Mouse (Mus musculus) lung, adult 18-20 months (tissue): ENCODE data around the gene Tmem185b.

Experiments
- DNase-seq, 2 experiments: peaks; one replicate each; pipeline ENCODE4 v3.0.0; 2022; ENCODE audit warnings: mixed read lengths in 2 of 2

Gene Tmem185b

GRCm38 (mm10) chr1:119503808-119504207 lies 22.2 kb upstream of the Tmem185b start:
- no peak for DNase-seq

- peak; percentile 99 to 100 for DNase-seq
Observed at GRCm38 (mm10) chr1:119504260-119505062, 21.5 kb upstream of the Tmem185b start, which contains the start of gene Ralb. Gene Ralb, minus strand, starts transcription at chr1:119504794.

- peak in 1 of 2 experiments; percentile 18 for DNase-seq
Observed at GRCm38 (mm10) chr1:119505951-119506350, 20.0 kb upstream of the Tmem185b start.

- DNase-seq, result peak; percentile 59 to 60
Observed at GRCm38 (mm10) chr1:119508548-119508947, 17.4 kb upstream of the Tmem185b start.

- no peak for DNase-seq
Observed at GRCm38 (mm10) chr1:119509474-119509873, 16.5 kb upstream of the Tmem185b start.

DNA sequence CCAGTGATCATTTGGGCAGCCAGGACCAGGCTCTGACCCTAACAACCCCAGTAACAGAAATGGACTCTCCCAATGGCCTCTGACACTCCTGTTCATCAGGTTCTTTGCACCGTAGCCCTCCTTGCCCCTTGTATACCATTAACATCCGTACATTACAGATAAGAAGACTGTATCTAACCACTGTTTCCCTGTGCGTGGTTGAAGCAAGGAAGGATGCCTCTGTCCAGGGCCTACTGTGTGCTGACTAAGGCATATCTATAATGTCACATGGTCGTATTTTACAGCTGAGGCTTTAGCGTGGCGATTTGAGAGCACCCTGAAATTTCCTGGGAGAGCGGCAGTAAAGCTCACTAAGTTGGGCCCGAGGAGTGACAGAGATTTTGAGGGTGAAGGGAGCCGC lies 15.6 kb upstream of the Tmem185b start:
- no peak for DNase-seq

DNA sequence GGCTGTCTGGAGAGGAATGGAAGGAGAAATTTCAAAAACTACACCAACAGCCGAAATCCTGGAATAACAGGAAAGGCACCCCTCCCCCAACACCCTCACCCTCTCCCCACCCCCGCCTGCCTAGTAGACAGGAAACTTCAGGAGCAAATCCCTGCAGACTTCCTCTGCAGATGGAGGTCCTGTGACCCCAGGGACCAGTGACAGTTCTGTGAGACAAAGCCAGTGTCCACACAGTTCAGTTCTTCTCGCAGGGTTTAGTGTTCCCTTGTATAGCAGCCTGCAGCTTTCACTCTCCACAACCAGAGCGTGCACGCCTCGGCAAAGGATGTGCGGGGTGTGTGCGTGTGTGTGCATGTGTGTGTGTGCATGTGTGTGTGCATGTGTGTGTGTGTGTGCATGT lies 15.1 kb upstream of the Tmem185b start:
- no peak for DNase-seq

GRCm38 (mm10) chr1:119518060-119518459 lies 7.9 kb upstream of the Tmem185b start:
- DNase-seq, result no peak

GRCm38 (mm10) chr1:119518786-119519185 lies 7.2 kb upstream of the Tmem185b start:
- no peak for DNase-seq

DNA sequence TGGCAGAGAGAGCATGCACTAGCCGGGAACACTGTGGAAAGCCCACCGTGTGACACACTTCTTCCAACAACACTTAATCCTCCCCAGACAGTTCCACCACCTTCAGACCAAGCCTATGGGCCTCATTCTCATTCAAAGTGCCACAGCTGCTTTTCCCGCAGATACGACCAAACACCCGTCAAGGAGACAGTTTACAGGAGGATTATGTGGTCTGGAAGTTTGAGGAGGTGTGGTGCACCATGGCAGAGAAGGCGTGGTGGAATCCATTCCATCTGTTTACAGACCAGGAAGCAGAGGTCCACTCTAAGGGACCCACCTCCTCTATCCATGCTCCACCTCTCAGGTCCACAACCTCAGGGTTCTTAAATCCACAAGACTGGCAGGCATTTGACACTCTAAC lies 6.7 kb upstream of the Tmem185b start:
- DNase-seq, result no peak

GRCm38 (mm10) chr1:119521029-119521428 lies 4.9 kb upstream of the Tmem185b start:
- peak; percentile 33 to 67 for DNase-seq

- no peak for DNase-seq
Observed at GRCm38 (mm10) chr1:119521681-119522080, 4.3 kb upstream of the Tmem185b start.

DNA sequence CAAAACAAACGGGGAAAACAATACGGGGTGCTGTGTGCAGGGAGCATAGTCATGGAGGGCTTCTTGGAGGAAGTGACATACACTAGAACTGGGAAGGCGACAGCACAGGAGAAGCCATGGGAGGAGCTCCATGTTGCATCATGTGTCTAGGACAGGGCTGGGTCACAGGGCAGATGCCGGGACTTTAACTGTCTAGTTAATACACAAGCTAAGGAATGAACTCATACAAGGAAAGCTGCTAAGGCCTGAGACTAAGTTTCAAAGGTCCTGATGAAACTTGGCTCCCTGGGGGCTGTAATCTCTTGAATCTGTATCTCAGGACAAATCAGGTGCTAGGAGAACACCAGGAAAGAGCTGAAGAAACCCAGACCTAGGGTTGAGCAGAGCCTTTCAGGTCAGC lies 3.2 kb upstream of the Tmem185b start:
- peak in 1 of 2 experiments; percentile 27 for DNase-seq

GRCm38 (mm10) chr1:119523369-119523768 lies 2.6 kb upstream of the Tmem185b start:
- DNase-seq, result no peak

DNA sequence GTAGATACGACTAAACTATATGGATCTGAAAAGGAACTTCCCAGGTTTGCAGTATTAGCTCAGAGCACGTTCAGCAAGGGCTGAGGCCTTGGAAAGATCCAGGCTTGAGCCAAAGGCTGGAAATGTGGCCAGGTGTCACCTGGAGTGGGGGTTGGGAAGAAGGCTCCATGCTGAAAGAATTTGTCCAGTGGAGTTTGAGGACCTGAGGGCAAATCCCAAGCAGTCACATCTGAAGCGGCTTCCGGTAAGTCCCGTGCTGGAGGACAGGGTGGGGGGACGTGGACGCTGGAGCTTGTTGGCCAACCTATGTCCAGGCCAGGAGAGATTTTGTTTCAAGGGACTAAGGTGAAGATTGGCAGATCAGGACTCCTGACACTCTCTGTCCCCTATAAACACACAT lies 2.1 kb upstream of the Tmem185b start:
- no peak for DNase-seq

GRCm38 (mm10) chr1:119525004-119525444 lies 936 bp upstream of the Tmem185b start:
- DNase-seq, result no peak

DNA sequence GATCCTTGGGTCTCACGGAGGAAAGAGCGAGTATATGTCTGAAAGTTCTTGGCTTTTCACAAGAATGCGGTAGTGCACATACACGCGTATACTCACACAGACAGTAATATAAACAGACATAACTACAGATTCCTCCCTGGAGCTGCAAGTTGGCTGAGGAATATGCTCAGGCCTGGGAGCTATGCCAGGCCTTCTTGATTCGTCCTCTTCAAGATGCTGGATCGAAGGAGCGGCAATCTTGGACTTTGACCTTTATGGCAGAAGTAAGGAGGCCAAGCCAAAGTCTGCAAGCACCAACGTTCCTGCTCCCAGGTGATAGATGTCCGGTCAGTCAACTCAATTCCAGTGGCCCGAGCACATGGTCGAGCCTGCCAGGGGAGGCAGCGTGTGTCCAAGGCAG lies 5.0 kb downstream of the Tmem185b start:
- DNase-seq, result no peak

GRCm38 (mm10) chr1:119532165-119532564 lies 6.2 kb downstream of the Tmem185b start:
- no peak for DNase-seq

- DNase-seq, result no peak
Observed at GRCm38 (mm10) chr1:119533093-119533805, 7.3 kb downstream of the Tmem185b start.

DNA sequence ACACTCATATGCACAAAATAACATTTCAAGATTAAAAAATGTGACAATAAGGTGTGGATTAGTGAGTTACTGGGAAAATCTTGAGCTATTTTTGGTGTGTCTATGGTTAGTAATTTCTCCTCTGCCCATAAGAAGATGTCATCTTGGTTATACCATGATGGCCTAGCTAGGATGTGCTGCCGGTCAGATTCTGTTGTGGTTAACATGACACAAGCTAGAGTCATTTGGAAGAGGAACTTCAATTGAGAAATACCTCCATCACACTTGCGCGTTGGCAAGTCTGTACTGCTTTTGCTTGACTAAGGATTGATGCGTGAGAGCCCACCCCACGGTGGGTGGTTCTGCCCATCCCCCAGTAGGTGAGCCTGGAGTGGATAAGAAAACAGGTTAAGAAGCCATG lies 8.4 kb downstream of the Tmem185b start:
- DNase-seq, result no peak

DNA sequence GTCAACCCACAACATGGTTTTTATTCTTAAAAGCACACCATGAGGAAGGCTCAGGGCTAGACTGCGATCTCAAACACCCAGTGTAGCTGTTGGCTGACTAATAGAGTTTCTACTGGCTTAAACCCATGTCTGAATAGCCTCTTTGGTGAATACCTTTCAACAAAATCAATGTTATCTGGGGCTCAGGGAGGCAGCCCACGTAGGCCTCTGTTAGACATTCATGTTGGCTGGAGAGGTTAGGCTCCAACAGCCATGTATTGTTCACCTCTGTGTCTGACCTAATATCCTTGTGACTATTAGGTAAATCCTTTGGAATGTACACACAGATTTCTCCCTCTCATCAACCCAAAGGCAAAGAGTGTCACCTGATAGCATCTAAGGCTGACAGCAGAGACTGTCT lies 10.2 kb downstream of the Tmem185b start:
- DNase-seq, result no peak

DNA sequence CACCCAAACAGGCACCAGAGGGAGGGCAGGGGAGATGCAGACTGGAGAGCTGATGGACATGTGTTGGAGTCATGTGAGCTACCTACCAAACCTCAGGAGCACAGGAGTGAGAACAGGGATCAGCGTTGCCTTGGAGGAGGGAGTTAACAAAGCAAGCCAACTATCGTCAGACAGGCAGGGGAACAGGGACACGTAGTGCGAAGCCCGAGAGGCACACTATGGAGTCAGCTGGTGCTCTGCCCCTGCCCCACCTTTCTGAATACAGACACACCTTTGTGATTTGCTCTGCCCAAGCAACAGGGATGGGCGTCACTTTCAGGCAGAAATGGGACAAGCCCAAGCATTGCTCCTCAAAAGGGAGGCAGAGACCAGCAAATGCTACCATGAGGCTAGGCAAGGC lies 11.7 kb downstream of the Tmem185b start:
- no peak for DNase-seq

DNA sequence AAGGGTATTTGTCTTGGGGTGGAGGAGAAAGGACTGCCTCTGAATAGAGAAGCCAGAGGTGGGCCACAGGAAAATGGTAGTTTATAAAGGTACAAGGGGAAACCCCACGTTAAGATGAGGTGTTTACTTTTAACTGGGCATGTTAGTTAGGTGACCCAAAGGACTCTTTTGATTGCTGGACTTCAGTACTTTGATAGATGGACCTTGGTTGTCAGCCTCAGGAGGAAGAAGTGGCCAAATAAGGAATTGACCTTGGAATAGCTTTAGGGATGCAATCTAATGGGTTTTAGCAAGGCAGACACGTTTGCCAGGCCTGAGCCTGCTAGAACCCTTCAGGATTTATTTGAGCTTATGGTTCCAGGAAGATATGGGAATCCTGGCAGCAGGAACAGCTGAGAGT lies 13.3 kb downstream of the Tmem185b start:
- no peak for DNase-seq
